Comparison of ENCODE assay signal across 8 mouse cellular contexts in the genomic region with DNA sequence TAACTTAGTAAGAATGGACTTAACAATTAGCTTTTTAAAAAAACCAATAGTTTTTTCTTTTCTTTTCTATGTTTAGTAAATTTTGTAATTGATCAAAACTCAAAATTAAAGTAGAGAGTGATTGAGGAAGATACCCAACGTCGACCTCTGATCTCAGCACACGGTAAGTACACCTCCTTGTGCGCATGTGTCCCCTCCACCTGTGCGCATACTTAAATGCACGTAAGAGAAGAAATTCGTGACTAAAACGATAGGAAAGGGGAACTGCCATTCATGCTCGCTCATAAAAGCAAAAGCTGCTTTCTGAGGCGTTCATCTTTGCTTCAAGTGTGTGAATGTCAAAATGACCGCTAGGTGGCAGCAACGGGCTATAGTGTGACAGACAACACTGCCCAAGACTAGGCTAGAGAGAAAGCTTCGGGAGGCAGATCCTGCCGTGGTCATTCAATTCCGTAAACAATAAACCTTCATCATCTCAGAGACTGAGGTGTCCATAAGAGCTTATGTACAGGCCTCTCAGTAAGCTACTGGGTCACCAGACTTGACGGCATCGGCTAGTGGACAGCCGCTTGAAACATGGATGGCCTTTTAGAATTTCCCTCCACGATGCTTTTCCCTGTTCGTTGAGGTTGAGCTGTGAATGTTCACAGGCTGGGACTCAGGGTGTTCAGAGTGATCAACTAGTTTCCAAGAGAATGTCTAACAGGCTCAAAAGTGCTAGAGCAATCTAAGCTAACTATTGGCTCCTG. TPM values are rescaled to one million over a fixed set of nuclear protein-coding genes. Genes with fewer than 3 reads are reported as not detected.
A peak's percentile ranks its signal among the peaks of the same experiment; 100 is the strongest.
DNase-seq lines count a peak whose midpoint lies in the region; ATAC-seq and TF ChIP-seq lines count a peak whose summit lies in the region.

No protein-coding gene starts in this region.

- peak; percentile 90 for DNase-seq in ZHBTc4 (ENCODE audit: low read depth, low spot score)
- DNase-seq in gastrocnemius, adult 8-10 months (ENCODE audit: low spot score in 2 of 2): peak; percentile 74 to 77
- peak; percentile 92 for DNase-seq in hindlimb bud, embryonic 11.5 days (ENCODE audit: extremely low spot score, low read depth, low spot score)
- DNase-seq in left cerebral cortex, adult 2 months (ENCODE audit: extremely low spot score in 1 of 2, low spot score in 2 of 2): peak; percentile 86 to 89
- peak; percentile 86 for DNase-seq in right cerebral cortex, adult 18-20 months
- DNase-seq in urinary bladder, adult 2 months (ENCODE audit: low spot score): peak; percentile 65

- H3K4me3 ChIP-seq in left cerebral cortex, adult 2 months: peak overlapping the region; percentile 13; the same call in 1 of the 2 replicates

- ATAC-seq in common myeloid progenitor, adult 5-6 weeks (replicated peaks; ENCODE audit: low read depth, poor library complexity, severe bottlenecking): peak; percentile 98
- peak; percentile 91 for ATAC-seq in megakaryocyte, adult 5-6 weeks (ENCODE audit: poor library complexity, severe bottlenecking)

- H3K27ac ChIP-seq in left cerebral cortex, adult 2 months: no peak overlapping the region

- TF ChIP-seq CTCF in left cerebral cortex, adult 2 months (IDR thresholded peaks at IDR 0.05): peak; percentile 94

- intact Hi-C loops in left cerebral cortex, adult 2 months (cut with DNase I): loop anchor here (1.0 kb wide), 2 partner anchors 207 to 234 kb away; no protein-coding TSS in a partner anchor

RNA-seq across cellular contexts. Expression of a gene that starts 4.5 kb away (rescaled TPM):
- total RNA-seq in common myeloid progenitor, adult 5-6 weeks (2017): not detected in 2 replicates
- not detected for total RNA-seq in gastrocnemius, adult 8-10 months (2022)
- not detected for total RNA-seq in left cerebral cortex, adult 2 months (2021)
- total RNA-seq in megakaryocyte, adult 5-6 weeks (2015): not detected in 2 replicates
- not detected in 2 replicates for total RNA-seq in megakaryocyte, adult 5-6 weeks (2017)
- 0.03 TPM in 1 of 2 replicates, not detected in the other for polyA plus RNA-seq in urinary bladder, adult 2 months (2012; rRNA removed)

RNA-seq across cellular contexts. Expression of a gene that starts 19.4 kb away (rescaled TPM):
- not detected in 2 replicates for total RNA-seq in common myeloid progenitor, adult 5-6 weeks (2017)
- total RNA-seq in gastrocnemius, adult 8-10 months (2022): under 1 TPM; 0.12 to 0.88 (median 0.37) TPM
- under 1 TPM in 1 of 2 experiments, not detected in 1; 0.28 TPM for total RNA-seq in left cerebral cortex, adult 2 months (2021)
- not detected in 2 replicates for total RNA-seq in megakaryocyte, adult 5-6 weeks (2015)
- total RNA-seq in megakaryocyte, adult 5-6 weeks (2017): not detected in 2 replicates
- 19.4 and 28.9 TPM in 2 replicates for polyA plus RNA-seq in urinary bladder, adult 2 months (2012; rRNA removed)

RNA-seq across cellular contexts. Expression of a gene that starts 53.4 kb away (rescaled TPM):
- 1.2 and 4.3 TPM in 2 replicates for total RNA-seq in common myeloid progenitor, adult 5-6 weeks (2017)
- total RNA-seq in gastrocnemius, adult 8-10 months (2022): 1 to 10 TPM; 1.3 to 2.5 (median 1.5) TPM
- 1 to 10 TPM; 6.2 to 6.5 TPM for total RNA-seq in left cerebral cortex, adult 2 months (2021)
- 1.0 and 1.2 TPM in 2 replicates for total RNA-seq in megakaryocyte, adult 5-6 weeks (2015)
- 1.1 and 1.2 TPM in 2 replicates for total RNA-seq in megakaryocyte, adult 5-6 weeks (2017)
- 4.8 and 5.0 TPM in 2 replicates for polyA plus RNA-seq in urinary bladder, adult 2 months (2012; rRNA removed)

RNA-seq across cellular contexts. Expression of a gene that starts 54.9 kb away (rescaled TPM):
- 9.6 and 28.1 TPM in 2 replicates for total RNA-seq in common myeloid progenitor, adult 5-6 weeks (2017)
- total RNA-seq in gastrocnemius, adult 8-10 months (2022): 1 to 10 TPM in 3 of 4 experiments, under 1 TPM in 1; 0.80 to 2.5 (median 2.1) TPM
- total RNA-seq in left cerebral cortex, adult 2 months (2021): 1 to 10 TPM; 5.8 to 6.2 TPM
- total RNA-seq in megakaryocyte, adult 5-6 weeks (2015): 2.1 and 2.5 TPM in 2 replicates
- total RNA-seq in megakaryocyte, adult 5-6 weeks (2017): 2.7 and 7.4 TPM in 2 replicates
- polyA plus RNA-seq in urinary bladder, adult 2 months (2012; rRNA removed): 5.3 and 7.5 TPM in 2 replicates
